Mouse (Mus musculus) neutrophil, adult 5-6 weeks (primary cell): Measurements from ENCODE around the gene Fut1. TPM values are rescaled to one million over a fixed set of nuclear protein-coding genes. Genes with fewer than 3 reads are reported as not detected.
"Not testable (repeated sequence)": the region's sequence is repeated elsewhere in the genome, so short reads cannot be mapped to it uniquely, and the experiment has no call there.

Experiments used
- ATAC-seq: fragments of 151-379, 151-347 bp; 2 replicates; pipeline ENCODE4 v1.8.0; 2017; ENCODE audit warnings: mild to moderate bottlenecking, moderate TSS enrichment; ENCODE audit not compliant: insufficient number of reproducible peaks, poor library complexity, low FRiP score, severe bottlenecking; ENCODE audit errors: extremely low read depth
- total RNA-seq: library from RNA; stranded (forward); fragments of 200-1000 nt; gene quantifications from 2 replicates; pipeline ENCODE4 v1.2.3, GENCODE M21; 2017

The Fut1 gene
- total RNA-seq, 1 experiment from 2014 or later: not detected

GRCm38 (mm10) chr7:45654424-45655047 is 37.4 kb downstream of the Fut1 start:
- no peak for ATAC-seq

- ATAC-seq: peak; percentile 90
Measured at GRCm38 (mm10) chr7:45660746-45661478, 43.8 kb downstream of the Fut1 start.

DNA sequence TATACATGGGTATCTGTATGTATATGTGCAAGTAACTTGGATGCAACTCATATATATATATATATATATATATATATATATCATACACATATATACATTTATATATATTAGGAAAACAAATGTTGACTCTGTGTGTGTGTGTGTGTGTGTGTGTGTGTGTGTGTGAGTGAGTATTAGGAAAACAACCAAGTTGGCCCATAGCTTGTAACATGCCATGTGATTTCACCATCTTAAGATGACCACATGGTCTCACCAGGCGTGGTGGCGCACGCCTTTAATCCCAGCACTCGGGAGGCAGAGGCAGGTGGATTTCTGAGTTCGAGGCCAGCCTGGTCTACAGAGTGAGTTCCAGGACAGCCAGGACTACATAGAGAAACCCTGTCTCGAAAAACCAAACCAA is 44.6 kb downstream of the Fut1 start:
- not testable (repeated sequence) for ATAC-seq

- ATAC-seq: no peak
Measured at GRCm38 (mm10) chr7:45665303-45666138, 48.4 kb downstream of the Fut1 start.

DNA sequence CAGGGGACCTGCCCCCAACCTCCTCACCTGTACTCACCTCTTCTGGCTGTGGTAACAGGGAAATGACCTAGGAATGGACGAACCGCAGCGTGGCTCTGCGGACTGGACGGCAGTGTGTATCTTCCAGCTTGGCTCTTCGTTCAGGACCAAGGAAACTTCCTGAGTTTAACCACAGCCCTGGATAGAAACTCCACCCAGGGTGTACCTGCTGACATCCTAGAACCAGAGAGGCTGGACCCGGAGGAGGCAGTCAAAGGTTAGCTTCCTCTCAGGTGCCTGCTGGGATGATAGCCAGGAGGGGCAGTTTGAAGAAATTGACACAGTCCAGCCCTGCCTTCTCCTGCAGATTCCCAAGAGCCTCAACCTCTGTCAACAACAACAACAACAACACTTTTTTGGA is 49.1 kb downstream of the Fut1 start, which contains the start of gene Fut2:
Fut2 (minus strand) TSS at position 234 of the 400 bp plus-strand sequence.
- ATAC-seq: no peak

GRCm38 (mm10) chr7:45667761-45668160 is 50.7 kb downstream of the Fut1 start:
- ATAC-seq: no peak

DNA sequence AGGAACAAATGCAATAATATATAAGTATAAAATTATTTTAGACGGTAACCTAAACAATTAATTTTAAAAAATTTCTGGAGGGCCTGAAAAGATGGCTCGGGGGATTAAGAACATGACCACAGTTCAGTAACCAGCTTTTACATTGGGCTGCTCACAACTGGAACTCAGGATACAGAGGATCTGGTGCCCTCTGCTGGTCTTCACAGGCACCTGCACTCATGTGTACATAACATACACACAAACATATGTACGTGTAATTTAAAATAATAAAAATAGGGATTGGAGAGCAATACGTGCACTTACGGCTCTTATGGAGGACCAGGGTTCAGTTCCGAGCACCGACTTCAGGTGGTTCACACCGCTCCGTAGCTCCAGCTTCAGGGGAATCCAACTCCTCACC is 51.8 kb downstream of the Fut1 start:
- ATAC-seq: peak; percentile 63; the same call in 1 of the 2 replicates

Other genes with a start within 250 kb of the Fut1 start
- gene Lin7b, start 246.7 kb upstream of the Fut1 start, total RNA-seq: 0.70 TPM in 1 of 2 replicates, not detected in the other
- 502 and 563 TPM in 2 replicates for gene Snrnp70, start 221.5 kb upstream of the Fut1 start, total RNA-seq
- gene Kcna7, start 211.6 kb upstream of the Fut1 start, total RNA-seq: not detected in 2 replicates
- not detected in 2 replicates for gene Ntf5, start 203.6 kb upstream of the Fut1 start, total RNA-seq
- gene Lhb, start 196.5 kb upstream of the Fut1 start, total RNA-seq: not detected in 2 replicates
- gene Gys1, start 182.4 kb upstream of the Fut1 start, total RNA-seq: 9.9 and 14.6 TPM in 2 replicates
- 37.8 and 44.6 TPM in 2 replicates for gene Ruvbl2, start 179.2 kb upstream of the Fut1 start, total RNA-seq
- gene Ftl1, start 157.4 kb upstream of the Fut1 start, total RNA-seq: 1,339 and 1,541 TPM in 2 replicates
- gene Bax, start 150.4 kb upstream of the Fut1 start, total RNA-seq: 31.1 and 37.9 TPM in 2 replicates
- gene Tulp2, start 135.4 kb upstream of the Fut1 start, total RNA-seq: not detected in 2 replicates
- gene Gm45808, start 130.5 kb upstream of the Fut1 start, total RNA-seq: not detected in 2 replicates
- 3.1 and 3.7 TPM in 2 replicates for gene Dhdh, start 128.5 kb upstream of the Fut1 start, total RNA-seq
- gene Nucb1, start 106.9 kb upstream of the Fut1 start, total RNA-seq: 90.4 and 101 TPM in 2 replicates
- 288 and 364 TPM in 2 replicates for gene Ppp1r15a, start 91.0 kb upstream of the Fut1 start, total RNA-seq
- 1.3 and 1.6 TPM in 2 replicates for gene Plekha4, start 91.0 kb upstream of the Fut1 start, total RNA-seq
- gene Hsd17b14, start 62.4 kb upstream of the Fut1 start, total RNA-seq: 0.37 TPM in 1 of 2 replicates, not detected in the other
- gene Bcat2, start 47.1 kb upstream of the Fut1 start, total RNA-seq: 14.9 and 17.3 TPM in 2 replicates
- gene Fgf21, start 1.8 kb upstream of the Fut1 start, total RNA-seq: not detected in 2 replicates
- gene Izumo1, start 4.5 kb downstream of the Fut1 start, total RNA-seq: not detected in 2 replicates
- 2.4 and 2.8 TPM in 2 replicates for gene Rasip1, start 10.2 kb downstream of the Fut1 start, total RNA-seq
- 1.0 TPM in 1 of 2 replicates, not detected in the other for gene Mamstr, start 22.7 kb downstream of the Fut1 start, total RNA-seq
- gene Fut2, start 49.1 kb downstream of the Fut1 start, total RNA-seq: 0.25 and 0.35 TPM in 2 replicates
- not detected in 2 replicates for gene Ntn5, start 66.7 kb downstream of the Fut1 start, total RNA-seq
- 0.23 TPM in 1 of 2 replicates, not detected in the other for gene Sec1, start 77.1 kb downstream of the Fut1 start, total RNA-seq
- gene Car11, start 82.6 kb downstream of the Fut1 start, total RNA-seq: not detected in 2 replicates
- 12.1 and 18.4 TPM in 2 replicates for gene Dbp, start 87.8 kb downstream of the Fut1 start, total RNA-seq
- 797 and 936 TPM in 2 replicates for gene Rpl18, start 98.2 kb downstream of the Fut1 start, total RNA-seq
- gene Sphk2, start 100.7 kb downstream of the Fut1 start, total RNA-seq: 25.5 and 27.4 TPM in 2 replicates
- gene Fam83e, start 103.9 kb downstream of the Fut1 start, total RNA-seq: 3.0 and 3.2 TPM in 2 replicates
- not detected in 2 replicates for gene Spaca4, start 108.5 kb downstream of the Fut1 start, total RNA-seq
- gene Lmtk3, start 166.4 kb downstream of the Fut1 start, total RNA-seq: not detected in 2 replicates
- gene Sult2b1, start 167.4 kb downstream of the Fut1 start, total RNA-seq: 0.49 TPM in 1 of 2 replicates, not detected in the other
- 79.6 and 94.0 TPM in 2 replicates for gene Cyth2, start 197.3 kb downstream of the Fut1 start, total RNA-seq
- 0.23 TPM in 1 of 2 replicates, not detected in the other for gene Kcnj14, start 207.5 kb downstream of the Fut1 start, total RNA-seq
- gene Grwd1, start 213.7 kb downstream of the Fut1 start, total RNA-seq: 7.2 and 11.2 TPM in 2 replicates